Mouse (Mus musculus) bone marrow, adult 2 months (tissue): ENCODE results near the gene Gm10722.
"Not testable (repeated sequence)": the region's sequence is repeated elsewhere in the genome, so short reads cannot be mapped to it uniquely, and the experiment has no call there.

Experiments
- CTCF ChIP-seq: fragments of 200-500 bp; IDR thresholded peaks from 2 replicates; pipeline ENCODE4 v1.5.1; 2011; ENCODE audit warnings: low read length, control low read depth; ENCODE audit not compliant: control insufficient read depth, insufficient read depth
- POLR2A ChIP-seq: fragments of 200-500 bp; IDR thresholded peaks from 2 replicates; pipeline ENCODE4 v1.6.1; 2011; ENCODE audit warnings: low read depth, mild to moderate bottlenecking, control low read depth, low read length, borderline replicate concordance; ENCODE audit not compliant: control insufficient read depth

- TF ChIP-seq CTCF, POLR2A: not testable (repeated sequence)
Observed at GRCm38 (mm10) chr9:3038161-3038560, 37.4 kb downstream of the Gm10722 start.
